Mouse (Mus musculus) ovary, postnatal 10 days (tissue): Measurements from ENCODE around the gene Adgrf2.

Experiments used
- DNase-seq: peaks from one replicate; pipeline ENCODE4 v3.0.0; 2022; ENCODE audit warnings: low spot score

The Adgrf2 gene

DNA sequence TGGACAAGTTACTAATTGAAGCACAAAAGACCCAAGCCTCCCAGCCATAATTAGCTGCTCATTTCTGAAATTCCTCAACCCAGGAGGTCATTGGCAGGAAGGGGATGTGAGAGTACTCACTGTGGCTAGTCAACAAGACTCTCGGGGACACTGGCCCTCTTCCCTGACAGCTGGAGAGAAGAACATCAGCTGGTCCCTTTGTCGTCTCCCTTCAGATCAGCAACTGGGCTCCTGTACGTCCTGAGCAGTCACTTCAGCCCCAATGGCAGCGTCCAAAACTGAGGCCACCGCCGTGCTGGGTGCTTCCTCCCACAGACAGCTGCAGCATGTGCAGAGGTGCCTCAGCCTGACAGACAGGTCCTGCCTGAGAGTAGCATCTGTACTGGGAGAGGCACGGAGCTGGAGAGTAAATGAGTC, at the start of gene Adgrf2:
Adgrf2 (minus strand) TSS at position 379 of the 417 bp plus-strand sequence.
- no peak for DNase-seq

DNA sequence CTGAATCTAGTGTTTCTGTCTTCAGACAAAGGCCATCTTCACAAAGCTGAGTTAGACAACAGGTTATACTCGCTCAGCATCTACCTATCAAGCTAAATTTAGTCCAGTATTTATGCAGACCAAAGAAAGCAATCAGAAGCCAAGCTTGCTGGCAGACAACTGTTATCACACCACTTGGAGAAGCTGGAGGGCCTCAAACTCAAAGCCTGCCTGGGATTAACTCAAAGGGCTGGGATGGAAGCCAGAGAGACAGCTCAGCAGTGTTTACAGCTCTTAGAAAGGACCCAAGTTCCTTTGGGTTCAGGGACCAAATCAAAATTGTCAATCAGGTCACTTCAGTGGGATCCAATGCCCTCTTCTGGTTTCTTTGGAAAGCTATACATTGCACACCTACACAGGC, 48.8 kb upstream of the Adgrf2 start:
- DNase-seq: no peak

DNA sequence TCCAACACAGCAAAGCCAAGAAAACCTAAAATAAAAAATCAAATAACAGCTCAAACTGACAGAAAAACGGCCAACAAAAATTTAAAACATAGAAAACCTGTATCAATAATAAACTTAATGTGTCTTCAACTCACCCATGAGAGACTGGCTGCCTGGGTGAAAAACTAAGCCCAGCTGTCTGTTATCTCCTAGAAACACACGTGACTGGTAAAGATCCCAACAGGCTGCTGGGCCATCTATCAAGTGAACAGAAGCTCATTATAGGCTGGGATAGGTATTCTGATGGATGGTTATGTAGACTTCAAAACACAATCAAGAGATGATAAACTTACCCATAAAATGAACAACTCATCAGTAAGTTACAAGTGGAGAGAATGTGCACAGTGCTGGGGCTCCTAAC, 47.7 kb upstream of the Adgrf2 start:
- no peak for DNase-seq

DNA sequence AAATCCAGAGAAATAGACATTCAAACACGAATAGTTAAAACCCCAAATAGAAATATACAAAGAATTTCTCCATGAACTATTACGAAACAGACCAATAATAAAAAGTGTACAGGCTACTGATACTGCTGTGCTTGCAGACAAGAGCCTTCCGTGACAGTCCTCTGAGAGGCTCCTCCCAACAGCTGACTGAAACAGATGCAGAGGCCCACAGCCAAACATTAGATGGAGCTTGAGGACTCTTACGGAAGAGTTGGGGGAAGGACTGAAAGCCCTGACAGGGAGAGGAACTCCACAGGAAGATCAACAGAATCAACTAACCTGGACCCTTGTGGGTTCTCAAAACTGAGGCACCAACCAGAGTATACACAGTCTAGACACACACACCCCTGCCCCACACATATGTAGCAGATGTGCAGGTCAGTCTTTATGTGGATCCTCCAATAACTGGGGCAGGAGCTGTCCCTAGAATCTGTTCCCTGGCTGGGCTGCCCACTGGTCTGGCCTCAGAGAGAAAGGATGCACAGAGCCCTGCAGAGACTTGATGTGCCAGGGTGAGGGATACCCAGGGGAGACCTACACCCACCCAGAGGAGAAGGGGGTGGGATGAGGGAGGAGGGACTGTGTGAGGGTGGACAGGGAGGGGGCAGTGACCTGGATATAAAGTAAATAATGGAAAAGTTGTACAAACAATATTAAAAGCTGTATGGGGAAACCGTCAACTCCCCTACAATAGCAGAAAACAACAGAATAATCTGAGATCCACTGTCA, 46.9 kb upstream of the Adgrf2 start:
- no peak for DNase-seq

DNA sequence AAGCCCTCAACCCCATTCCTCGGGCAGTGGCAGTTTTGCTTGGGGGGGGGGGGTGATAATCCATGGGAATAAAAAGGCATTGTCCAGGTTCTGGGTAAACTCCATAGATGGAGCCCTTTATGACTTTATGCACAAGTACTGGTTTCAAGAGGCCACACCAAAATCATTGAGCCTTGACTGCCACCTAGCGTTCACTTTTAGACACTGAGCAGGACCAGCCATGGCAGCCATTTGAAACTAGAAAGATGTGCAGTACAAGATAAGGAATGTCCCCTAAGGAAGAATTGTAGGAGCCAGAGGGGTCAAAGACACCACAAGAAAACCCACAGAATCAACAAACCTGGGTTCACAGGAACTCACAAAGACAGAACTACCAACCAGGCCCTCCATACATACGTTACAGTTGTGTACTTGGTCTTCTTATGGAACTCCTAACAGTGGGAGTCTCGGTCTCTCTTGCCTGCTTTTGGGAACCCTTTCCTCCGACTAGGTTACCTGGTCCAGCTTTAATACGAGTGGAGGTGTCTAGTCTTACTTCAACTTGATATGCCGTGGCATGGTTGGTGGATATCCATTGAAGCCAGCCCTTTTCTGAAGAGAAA, 40.3 kb upstream of the Adgrf2 start:
- DNase-seq: peak; percentile 29

DNA sequence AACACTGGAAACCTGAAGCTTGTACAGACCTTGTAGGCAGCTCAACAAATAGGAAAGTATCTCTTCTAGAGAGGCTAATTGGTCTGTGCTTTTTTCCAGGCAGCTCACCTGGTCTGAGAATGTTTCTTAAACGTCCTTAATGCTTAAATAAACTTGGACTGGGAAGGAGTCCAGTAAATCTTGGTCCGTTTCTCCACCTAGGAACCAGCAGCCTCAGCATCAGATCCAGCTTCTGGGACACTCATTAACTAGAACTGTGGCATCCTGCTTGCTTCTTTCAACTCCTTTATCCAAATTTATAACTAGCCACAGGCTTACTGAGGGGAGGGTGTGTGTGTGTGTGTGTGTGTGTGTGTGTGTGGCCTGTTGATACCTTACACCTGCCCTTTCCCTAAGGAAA, 11.8 kb upstream of the Adgrf2 start:
- DNase-seq: no peak

DNA sequence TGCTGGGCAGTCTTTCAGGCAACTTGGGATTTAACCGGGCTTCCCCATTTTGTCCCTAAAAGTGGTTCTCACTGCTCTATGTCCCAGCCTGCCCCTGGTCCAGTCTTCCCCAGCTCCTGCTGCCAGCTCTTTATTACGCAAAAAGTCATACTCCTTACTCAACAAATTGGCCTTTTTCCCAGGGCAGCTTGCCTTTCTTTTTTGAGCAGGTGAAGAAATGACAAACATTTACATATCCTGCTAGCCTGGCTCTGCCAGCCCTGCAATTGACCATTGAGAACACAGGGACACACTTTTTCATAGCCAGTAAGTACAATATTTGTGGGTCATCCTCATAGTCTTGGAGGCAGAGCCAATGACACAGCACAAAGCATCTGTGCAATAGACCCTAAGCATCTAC, 10.2 kb upstream of the Adgrf2 start:
- no peak for DNase-seq

DNA sequence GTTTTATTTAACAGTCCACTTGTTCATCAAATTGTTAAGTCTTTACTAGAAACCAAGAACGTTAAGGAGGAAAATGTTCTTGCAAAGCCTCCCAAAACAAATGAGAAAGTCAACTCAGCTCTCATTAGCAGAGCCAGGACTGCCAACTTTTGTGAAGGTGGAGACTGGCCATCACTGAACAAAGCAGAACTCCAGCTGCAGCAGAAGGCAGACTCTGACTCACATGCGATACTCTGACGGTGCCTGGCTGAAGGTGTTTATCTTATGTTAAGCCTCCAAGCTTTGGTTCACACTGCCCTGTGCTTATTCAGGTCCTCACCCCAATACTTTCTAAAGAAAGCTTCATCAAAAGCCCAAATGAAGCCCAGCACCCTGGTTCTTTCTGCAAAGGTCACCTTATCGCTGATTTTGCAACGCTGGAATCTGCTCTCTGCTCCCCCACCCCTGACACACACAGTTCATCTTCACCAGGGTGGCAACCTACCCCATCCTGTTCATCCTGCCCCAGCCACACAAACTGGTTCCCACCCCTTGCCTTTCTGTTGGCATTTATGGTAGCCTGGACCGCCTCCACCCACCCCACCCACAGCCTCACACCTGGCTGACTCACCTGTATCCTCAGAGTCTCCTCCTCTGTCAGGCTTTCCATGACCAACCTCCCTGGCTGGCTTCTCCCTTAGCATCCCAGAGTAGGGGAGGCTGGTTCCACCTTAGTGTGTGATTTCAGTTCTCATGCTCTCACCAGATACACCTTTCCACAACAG, 3.9 kb upstream of the Adgrf2 start:
- DNase-seq: no peak

DNA sequence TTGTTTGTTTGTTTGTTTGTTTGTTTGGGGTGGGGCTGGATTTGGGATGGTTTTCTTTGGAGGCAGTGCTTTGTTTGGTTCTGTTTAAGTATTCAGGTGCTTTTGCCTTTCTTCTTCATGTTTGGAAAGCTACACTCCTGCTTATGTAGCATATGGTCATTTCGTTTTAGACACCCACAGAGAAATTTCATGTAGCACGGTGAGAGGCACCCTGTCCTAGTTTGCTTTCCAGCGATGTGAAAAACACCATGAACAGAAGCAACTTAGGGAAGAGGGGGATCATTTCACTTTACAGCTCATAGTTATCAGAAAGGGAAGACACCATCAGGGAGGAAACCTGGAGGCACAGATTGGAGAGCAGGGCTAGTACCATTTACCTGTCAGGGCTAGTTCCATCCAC, 844 bp upstream of the Adgrf2 start:
- DNase-seq: no peak

DNA sequence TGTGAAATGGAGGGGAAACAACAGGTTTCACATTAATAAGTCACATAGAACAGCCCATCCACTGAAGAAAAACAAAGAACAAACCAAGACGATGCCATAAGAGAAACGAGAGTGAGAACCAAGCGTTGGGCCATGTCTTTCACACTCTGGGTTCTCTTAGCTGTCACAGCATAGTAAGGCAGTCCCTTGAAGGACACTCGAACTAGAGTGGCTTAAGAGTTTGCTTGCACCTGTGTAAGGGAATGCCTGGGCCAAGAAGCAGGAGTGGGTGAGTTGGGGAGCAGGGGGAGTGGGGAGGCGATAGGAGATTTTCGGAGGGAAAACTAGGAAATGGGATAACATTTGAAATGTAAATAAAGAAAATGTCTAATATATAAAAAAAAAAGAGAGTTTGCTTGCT, 3.2 kb downstream of the Adgrf2 start:
- DNase-seq: no peak

DNA sequence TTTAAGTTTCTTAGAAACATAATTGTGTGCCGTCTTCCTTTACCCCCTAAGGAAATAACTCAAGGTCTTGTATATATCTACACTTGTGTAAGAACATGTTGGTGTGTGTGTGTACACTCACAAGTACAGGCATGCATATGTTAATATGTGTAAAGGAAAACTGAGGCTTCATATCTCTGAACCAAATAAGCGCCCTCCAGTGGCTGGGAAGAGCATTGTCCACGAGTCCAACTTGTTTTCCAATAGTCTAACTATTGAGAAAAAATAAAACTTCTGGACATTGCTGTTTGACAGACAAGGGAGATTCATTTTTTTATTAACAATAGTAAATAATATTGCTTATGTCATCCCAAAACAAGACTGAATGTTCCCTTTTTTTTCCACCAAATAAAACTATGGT, 24.8 kb downstream of the Adgrf2 start:
- no peak for DNase-seq

DNA sequence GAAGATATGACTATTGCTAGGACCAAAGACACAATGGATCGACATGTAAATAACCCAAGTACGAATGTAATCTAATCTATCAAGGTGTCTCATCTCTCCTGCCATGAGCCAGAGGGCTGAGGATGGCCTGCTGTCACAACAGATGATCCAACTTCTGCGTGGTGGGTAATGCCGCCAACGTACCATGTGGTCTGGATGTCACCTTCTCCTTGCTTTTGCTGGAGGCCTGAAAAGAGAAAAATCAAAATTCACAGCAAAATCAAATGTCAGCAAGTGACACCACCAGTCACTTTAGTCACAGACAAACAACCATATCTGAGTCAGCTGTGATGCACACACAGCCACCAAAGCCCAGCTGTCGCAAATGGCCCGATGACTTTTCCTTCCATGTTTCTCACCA, 27.0 kb downstream of the Adgrf2 start:
- no peak for DNase-seq

DNA sequence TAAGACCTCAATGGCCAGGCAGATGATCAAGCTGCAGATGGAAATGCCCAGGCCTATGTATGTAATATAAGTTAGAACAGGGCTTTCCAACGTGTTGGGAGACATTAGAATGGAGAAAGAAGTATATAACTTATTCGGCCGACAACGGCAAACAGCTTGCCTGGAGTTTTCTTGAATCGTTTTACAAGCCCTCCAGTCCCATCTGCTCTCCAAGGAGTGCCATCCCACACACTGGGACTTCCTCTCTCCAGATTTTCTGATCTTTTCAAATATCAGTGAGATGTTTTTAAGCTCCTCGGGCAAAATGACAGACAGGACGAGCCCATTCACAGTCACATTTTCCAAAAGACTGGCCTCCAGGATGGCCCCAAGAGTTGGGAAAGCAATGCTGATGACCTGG, 31.3 kb downstream of the Adgrf2 start:
- no peak for DNase-seq

DNA sequence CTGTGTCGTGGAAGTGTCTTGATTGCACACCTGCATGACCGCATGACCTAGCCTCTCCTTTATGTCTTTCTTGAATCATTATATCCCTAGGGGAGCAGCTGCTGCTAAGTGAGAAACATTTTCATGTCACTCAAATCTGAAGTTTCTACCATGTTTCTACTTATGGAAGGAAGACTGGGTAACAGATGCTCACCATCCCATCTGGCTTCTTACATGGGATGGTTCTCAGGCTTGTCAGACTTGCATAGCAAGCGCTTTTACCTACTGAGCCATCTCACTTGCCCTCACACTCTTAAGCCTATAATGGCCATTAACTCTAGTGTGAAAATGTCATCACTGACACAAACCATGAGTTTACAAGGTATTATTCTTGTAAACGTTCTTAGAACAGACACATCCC, 36.4 kb downstream of the Adgrf2 start:
- no peak for DNase-seq

DNA sequence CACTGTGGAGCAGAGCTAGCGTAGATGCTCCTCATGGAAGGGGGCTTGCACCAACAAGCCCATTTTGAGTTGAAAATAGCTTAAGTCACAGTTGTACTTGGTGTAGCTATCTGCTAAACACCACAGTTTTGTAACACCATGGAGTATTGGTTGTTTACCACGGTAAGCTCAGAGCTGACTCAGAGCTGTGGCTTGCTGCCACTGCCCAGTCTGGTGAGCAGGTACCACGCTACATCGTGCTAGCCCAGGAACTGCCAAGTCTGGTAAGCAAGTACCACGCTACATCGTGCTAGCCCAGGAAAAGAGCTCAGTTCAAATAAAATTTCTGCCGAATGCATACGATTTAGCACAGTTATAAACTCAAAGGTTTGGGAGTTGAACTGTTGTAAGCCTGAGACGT, 39.8 kb downstream of the Adgrf2 start:
- DNase-seq: no peak

DNA sequence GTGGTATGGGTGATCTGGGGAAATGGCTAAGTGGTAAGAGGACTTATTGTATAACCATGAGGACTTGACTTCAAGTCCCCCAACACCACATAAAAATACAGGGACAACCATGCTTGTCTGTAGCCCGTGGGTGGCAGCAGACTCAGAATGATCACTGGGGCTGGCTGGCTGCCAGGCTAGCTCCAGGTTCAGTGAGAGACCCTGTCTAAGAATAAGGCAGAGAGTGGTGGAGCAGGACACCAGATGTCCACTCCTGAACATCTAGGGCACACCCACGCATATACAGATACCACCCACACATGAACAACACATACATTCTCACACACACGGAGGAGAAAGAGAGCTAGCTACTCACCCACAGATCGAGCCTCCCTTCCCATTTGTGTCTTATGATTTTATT, 47.2 kb downstream of the Adgrf2 start:
- DNase-seq: no peak

DNA sequence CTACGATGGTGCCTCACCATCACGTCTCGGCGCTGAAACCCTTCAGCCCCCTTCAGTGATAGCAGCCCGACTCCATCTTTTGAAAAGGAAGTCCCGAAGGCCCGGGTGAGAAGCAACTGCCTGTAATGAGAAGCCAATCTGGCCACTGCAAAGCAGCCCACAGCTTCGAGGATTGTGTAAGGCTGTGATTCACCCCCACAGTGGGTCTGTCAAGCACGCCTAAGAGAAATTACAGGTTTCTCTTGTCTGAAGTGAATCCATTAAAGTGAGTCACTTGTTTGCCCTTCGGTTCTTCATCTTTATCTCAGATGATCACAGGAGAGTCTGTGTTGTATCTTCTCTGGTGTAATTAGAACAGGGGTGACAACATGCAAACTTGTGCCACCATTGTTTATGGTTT, 49.8 kb downstream of the Adgrf2 start, which contains the start of gene Adgrf4:
Adgrf4 (minus strand) TSS at position 149 of the 400 bp plus-strand sequence.
- DNase-seq: no peak

DNA sequence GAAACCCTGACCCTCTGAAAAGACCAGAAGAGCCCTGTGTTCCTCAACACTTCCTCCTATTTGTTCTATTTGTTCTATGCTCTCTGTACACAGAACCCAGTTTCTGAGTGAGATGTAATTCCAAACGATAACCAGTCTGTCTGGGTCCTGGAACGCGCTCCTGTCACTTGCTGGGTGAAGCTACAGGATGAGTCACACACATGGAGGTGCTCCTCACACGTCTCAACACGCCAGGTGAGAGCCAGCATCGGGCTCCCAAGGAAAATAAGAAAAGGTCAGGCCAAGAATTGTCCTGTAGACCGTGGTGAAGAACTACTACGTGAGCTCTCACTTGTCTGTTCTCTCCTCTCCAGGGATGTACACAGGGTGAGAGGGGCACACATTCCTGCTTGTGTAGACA, 51.4 kb downstream of the Adgrf2 start:
- DNase-seq: no peak
